Mouse (Mus musculus) testis, adult 2 months (tissue): ENCODE data around the gene Nsmce1.

Source experiments
- CTCF ChIP-seq: fragments of 200-500 bp; IDR thresholded peaks from 2 replicates; pipeline ENCODE4 v1.5.1; 2012; ENCODE audit warnings: low read depth, mild to moderate bottlenecking, inconsistent platforms, low read length, moderate library complexity; ENCODE audit not compliant: control insufficient read depth, insufficient read depth, insufficient replicate concordance
- POLR2A ChIP-seq: fragments of 200-500 bp; IDR thresholded peaks from 2 replicates; pipeline ENCODE4 v1.6.1; 2012; ENCODE audit warnings: low read depth, mild to moderate bottlenecking, inconsistent platforms, low read length, moderate library complexity; ENCODE audit not compliant: control insufficient read depth

- TF ChIP-seq CTCF, result no peak
- no peak for TF ChIP-seq POLR2A
Measured at GRCm38 (mm10) chr7:125433874-125434273, 57.5 kb downstream of the Nsmce1 start.
